Mouse (Mus musculus) liver, adult (tissue): Measurements from ENCODE around the gene Zfp428.

Source experiments
- GATA4 ChIP-seq: IDR thresholded peaks from 2 replicates; pipeline ENCODE4 v1.6.1; 2014; ENCODE audit warnings: mild to moderate bottlenecking, low read length; ENCODE audit not compliant: insufficient replicate concordance

Gene Zfp428

DNA sequence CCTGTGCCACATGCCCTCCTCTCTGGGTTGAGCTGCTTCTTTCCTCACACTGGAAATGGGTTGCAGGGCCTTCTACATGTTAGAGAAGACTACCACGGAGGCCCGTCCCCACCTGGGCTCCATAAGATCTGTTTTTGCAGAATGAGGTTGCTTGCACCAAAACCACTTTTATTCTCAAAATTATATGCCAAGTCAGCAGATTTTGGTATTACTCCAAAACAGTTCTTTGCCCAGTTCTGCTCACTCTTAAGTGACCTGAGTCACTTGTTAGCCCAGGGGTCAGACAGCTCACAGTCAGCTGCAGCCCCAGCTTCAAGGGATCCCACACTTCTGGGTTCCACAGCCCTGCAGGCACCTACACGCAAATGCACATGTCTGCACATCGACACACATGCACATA lies 54.6 kb downstream of the Zfp428 start:
- no peak for TF ChIP-seq GATA4

DNA sequence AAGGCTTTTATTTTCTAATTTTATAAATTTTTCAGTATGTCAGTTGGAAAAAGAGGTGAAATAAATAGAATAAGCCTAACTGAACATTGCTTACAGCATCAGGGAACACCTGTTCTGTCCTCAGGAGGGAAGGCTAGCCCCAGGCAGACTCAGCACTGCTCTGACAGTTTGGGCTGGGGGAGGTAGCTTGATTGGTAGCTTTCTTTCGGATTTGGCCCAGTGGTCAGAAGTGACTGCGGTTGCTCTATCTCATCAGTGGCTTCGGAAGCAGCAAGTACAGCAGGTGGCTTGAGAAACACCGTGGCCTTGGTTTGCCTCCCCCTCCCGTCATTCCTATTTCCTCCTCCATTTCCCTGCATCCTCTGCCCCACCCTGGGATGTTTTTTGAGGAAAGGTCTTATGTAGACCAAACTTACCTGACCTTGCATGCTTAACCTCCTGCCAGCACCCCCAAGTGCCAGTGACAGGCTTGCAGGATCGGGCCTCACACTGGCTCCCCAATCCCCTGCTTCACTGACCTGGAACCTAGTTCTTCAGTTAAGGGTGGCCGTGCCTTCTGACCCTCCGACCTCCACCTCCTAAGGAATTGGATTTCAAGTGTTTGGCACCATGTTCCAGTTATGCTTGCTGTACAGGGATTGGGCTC lies 56.5 kb downstream of the Zfp428 start:
- TF ChIP-seq GATA4 = no peak

DNA sequence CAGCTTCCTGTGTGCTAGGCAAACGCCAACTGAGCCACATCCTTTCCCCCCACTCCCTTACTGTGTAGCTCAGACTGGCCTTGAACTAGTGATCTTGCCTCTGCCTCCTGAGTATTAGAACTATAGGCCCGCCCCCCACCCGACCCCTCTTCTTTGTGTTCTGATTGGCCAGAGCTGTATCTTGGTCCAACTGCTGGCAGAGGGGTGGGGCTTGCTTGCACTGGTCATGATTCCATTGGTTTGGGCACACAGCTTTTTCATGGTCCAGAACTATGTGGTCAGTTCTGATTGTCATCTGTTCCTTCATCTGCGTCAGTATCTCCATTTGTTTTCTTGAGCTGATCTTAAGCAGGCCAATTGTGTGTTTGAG lies 57.0 kb downstream of the Zfp428 start:
- no peak for TF ChIP-seq GATA4

DNA sequence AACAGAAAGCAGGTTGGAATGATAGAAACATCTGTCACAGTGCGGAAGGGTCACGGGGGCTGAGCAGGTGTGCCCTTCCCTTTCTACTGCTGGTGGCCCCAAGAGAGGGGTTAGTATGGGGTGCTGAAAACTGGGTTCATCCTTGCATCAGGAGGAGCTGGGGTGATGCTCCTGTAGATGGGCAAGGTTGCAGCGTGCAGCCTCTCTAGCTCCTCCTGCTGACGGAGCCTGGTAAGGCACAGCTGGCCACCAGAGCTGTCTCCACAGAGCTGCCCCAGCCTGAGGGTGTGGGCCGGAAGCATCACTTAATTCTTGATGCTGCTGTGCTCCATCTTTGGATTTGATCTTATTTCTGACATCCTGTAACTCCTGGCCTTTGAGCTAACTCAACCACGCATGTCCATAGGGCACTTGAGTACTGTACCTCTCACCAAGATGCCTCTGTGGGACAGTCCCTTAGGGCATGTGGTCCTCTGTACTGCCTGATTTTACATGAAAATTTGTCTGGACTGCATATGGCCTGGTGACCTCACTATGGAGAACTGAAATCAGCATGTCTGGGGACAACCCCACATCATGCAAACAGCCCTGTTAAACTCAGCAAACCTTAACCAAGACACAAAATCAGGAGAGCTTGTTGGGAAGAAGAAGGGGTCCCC lies 57.9 kb downstream of the Zfp428 start:
- TF ChIP-seq GATA4 = no peak
